Mouse (Mus musculus) liver, embryonic 14.5 days (tissue): ENCODE data around the gene Atp8a2.

Experiments
- CTCF ChIP-seq: IDR thresholded peaks from 2 replicates; pipeline ENCODE4 v1.5.1; 2016; ENCODE audit warnings: antibody characterized with exemption, low read depth, control low read depth
- EP300 ChIP-seq: IDR thresholded peaks from 2 replicates; pipeline ENCODE4 v1.6.1; 2016; ENCODE audit warnings: antibody characterized with exemption, low read depth

- no peak for TF ChIP-seq CTCF
- no peak for TF ChIP-seq EP300
Observed at GRCm38 (mm10) chr14:60176469-60176890, 20.5 kb downstream of the Atp8a2 start.
